In genomic region chr2:165486881-165487535, GRCm38 (mm10) we compare ENCODE assay signal across 8 mouse cellular contexts. TPM values are rescaled to one million over a fixed set of nuclear protein-coding genes. Genes with fewer than 3 reads are reported as not detected.
DNase-seq lines count a peak whose midpoint lies in the region; ATAC-seq and TF ChIP-seq lines count a peak whose summit lies in the region.

No protein-coding gene starts in this region.

- H3K4me2 ChIP-seq in limb, embryonic 14.5 days (replicated peaks; ENCODE audit: low read depth, low read length, severe bottlenecking) = no peak overlapping the region

- H3K4me1 ChIP-seq in testis, adult 2 months (ENCODE audit: control insufficient read depth, insufficient read depth, low read length) = no peaks in the 10 kb centered on the region
- no peaks in the 10 kb centered on the region; the same call in 1 of the 2 replicates for H3K4me1 ChIP-seq in limb, embryonic 14.5 days (ENCODE audit: control insufficient read depth, insufficient read depth, low read length)
- no peaks in the 10 kb centered on the region for H3K4me1 ChIP-seq in thymus, adult 2 months (replicated peaks; ENCODE audit: control insufficient read depth, insufficient read depth, low read length)

- no peak overlapping the region for H3K27ac ChIP-seq in testis, adult 2 months (ENCODE audit: control insufficient read depth, insufficient read depth, low read depth, low read length)
- no peak overlapping the region for H3K27ac ChIP-seq in limb, embryonic 14.5 days (replicated peaks; ENCODE audit: low read depth, low read length)
- H3K27ac ChIP-seq in thymus, adult 2 months (ENCODE audit: control insufficient read depth, insufficient read depth, low read length) = no peak overlapping the region

- WGBS in limb, embryonic 14.5 days = 24% methylated on average over 8 of the region's 8 CpGs
- WGBS in thymus, adult 2 months = 17% methylated on average over 8 of the region's 8 CpGs

- TF ChIP-seq CTCF in testis, adult 2 months (IDR thresholded peaks at IDR 0.05; ENCODE audit: control insufficient read depth, insufficient read depth, insufficient replicate concordance, low read depth, low read length) = peak; percentile 85; the same call in 1 of the 2 replicates
- TF ChIP-seq CTCF in thymus, adult 2 months (IDR thresholded peaks at IDR 0.05; ENCODE audit: borderline replicate concordance, control insufficient read depth, extremely low read depth, insufficient read depth, low read length, poor library complexity) = peak; percentile 91; the same call in 1 of the 2 replicates

- TF ChIP-seq POLR2A in testis, adult 2 months (IDR thresholded peaks at IDR 0.05; ENCODE audit: control insufficient read depth, low read depth, low read length) = no peak
- TF ChIP-seq POLR2A in limb, embryonic 14.5 days (IDR thresholded peaks at IDR 0.05; ENCODE audit: borderline replicate concordance, extremely low read depth, insufficient read depth, insufficient read length) = 0 out of 2 replicates have a peak, but pooled peaks have one; percentile 37
- no peak for TF ChIP-seq POLR2A in thymus, adult 2 months (IDR thresholded peaks at IDR 0.05; ENCODE audit: control insufficient read depth, extremely low read depth, insufficient read depth, low read length, poor library complexity)

- H3K27me3 ChIP-seq in testis, adult 2 months (ENCODE audit: control insufficient read depth, insufficient read depth, low read length) = no peaks in the 10 kb centered on the region
- no peaks in the 10 kb centered on the region for H3K27me3 ChIP-seq in limb, embryonic 14.5 days (ENCODE audit: control insufficient read depth, insufficient read depth, low read length)
- no peaks in the 10 kb centered on the region for H3K27me3 ChIP-seq in thymus, adult 2 months (ENCODE audit: control insufficient read depth, insufficient read depth, low read length)

- DNase-seq in testis, postnatal 14 days (ENCODE audit: low spot score) = no peak
- peak; percentile 63 for DNase-seq in cerebellum, adult 9-11 months
- DNase-seq in frontal cortex, postnatal 36 days (ENCODE audit: low spot score in 2 of 2) = peak; percentile 56 to 71
- peak; percentile 40 for DNase-seq in kidney, adult 11 months
- peak; percentile 55 for DNase-seq in limb, embryonic 14.5 days (ENCODE audit: low spot score)
- DNase-seq in naive thymus-derived CD4-positive, alpha-beta T cell, adult 2 months (ENCODE audit: low read depth) = peak; percentile 78
- DNase-seq in thymus, adult 2 months = peak; percentile 68

- no peak overlapping the region for H3K9ac ChIP-seq in limb, embryonic 14.5 days (ENCODE audit: low read depth, low read length, severe bottlenecking)

- no peaks in the 10 kb centered on the region for H3K36me3 ChIP-seq in testis, adult 2 months (ENCODE audit: control insufficient read depth, insufficient read depth, low read length)
- peaks cover 25% of the 10 kb centered on the region for H3K36me3 ChIP-seq in limb, embryonic 14.5 days (ENCODE audit: control insufficient read depth, insufficient read depth, low read length)
- no peaks in the 10 kb centered on the region; the same call in 1 of the 2 replicates for H3K36me3 ChIP-seq in thymus, adult 2 months (ENCODE audit: control insufficient read depth, insufficient read depth, low read length)

- H3K9me3 ChIP-seq in limb, embryonic 14.5 days (ENCODE audit: control insufficient read depth, low read length) = no peaks in the 10 kb centered on the region

- H3K4me3 ChIP-seq in testis, adult 2 months (ENCODE audit: control insufficient read depth, low read depth, low read length) = no peak overlapping the region
- no peak overlapping the region for H3K4me3 ChIP-seq in limb, embryonic 14.5 days (replicated peaks; ENCODE audit: low read length)
- H3K4me3 ChIP-seq in thymus, adult 2 months (ENCODE audit: control insufficient read depth, insufficient read depth, low read length) = no peak overlapping the region

- peak; percentile 60; the same call in 1 of the 2 replicates for ATAC-seq in limb, embryonic 14.5 days (ENCODE audit: low FRiP score, low read depth)

RNA-seq across cellular contexts. Expression of gene Trp53rka, which starts 6.1 kb away (rescaled TPM):
- 8.0 and 9.2 TPM in 2 replicates for polyA plus RNA-seq in testis, adult 2 months (2012; rRNA removed)
- polyA plus RNA-seq in limb, embryonic 14.5 days (2012; rRNA removed) = 36.3 and 37.9 TPM in 2 replicates
- 39.4 and 44.4 TPM in 2 replicates for polyA plus RNA-seq in limb, embryonic 14.5 days (2014; fragmentation: Nextera tagmentation; extraction: Ambion mirVana)
- polyA plus RNA-seq in thymus, adult 2 months (2012; rRNA removed) = 32.2 and 34.8 TPM in 2 replicates

RNA-seq across cellular contexts. Expression of gene Slc13a3, which starts 14.0 kb away (rescaled TPM):
- polyA plus RNA-seq in testis, adult 2 months (2012; rRNA removed) = 0.67 and 0.85 TPM in 2 replicates
- polyA plus RNA-seq in limb, embryonic 14.5 days (2012; rRNA removed) = 0.23 and 0.31 TPM in 2 replicates
- polyA plus RNA-seq in limb, embryonic 14.5 days (2014; fragmentation: Nextera tagmentation; extraction: Ambion mirVana) = 0.26 and 0.47 TPM in 2 replicates
- polyA plus RNA-seq in thymus, adult 2 months (2012; rRNA removed) = 2.1 and 2.2 TPM in 2 replicates

RNA-seq across cellular contexts. Expression of gene Slc2a10, which starts 16.6 kb away (rescaled TPM):
- 0.26 and 0.94 TPM in 2 replicates for polyA plus RNA-seq in testis, adult 2 months (2012; rRNA removed)
- polyA plus RNA-seq in limb, embryonic 14.5 days (2012; rRNA removed) = 12.3 and 16.8 TPM in 2 replicates
- 8.5 and 11.0 TPM in 2 replicates for polyA plus RNA-seq in limb, embryonic 14.5 days (2014; fragmentation: Nextera tagmentation; extraction: Ambion mirVana)
- polyA plus RNA-seq in thymus, adult 2 months (2012; rRNA removed) = 0.75 and 1.00 TPM in 2 replicates
